Mouse (Mus musculus): ENCODE measurements around the gene Morc2b.
"Not testable (repeated sequence)": the region's sequence is repeated elsewhere in the genome, so short reads cannot be mapped to it uniquely, and the experiment has no call there.

Morc2b gene

GRCm38 (mm10) chr17:33139261-33139820, at the start of gene Morc2b:
Gene Morc2b (minus strand): TSS chr17:33139683.
- peak; percentile 89 for DNase-seq (ENCODE audit: low read depth, low spot score)

- not testable (repeated sequence) for DNase-seq (ENCODE audit: low read depth, low spot score)
Measured at GRCm38 (mm10) chr17:33168147-33168546, 28.7 kb upstream of the Morc2b start, which contains the start of gene Olfr55. Gene Olfr55 (plus strand): TSS chr17:33168447.

GRCm38 (mm10) chr17:33126257-33126656, 13.2 kb downstream of the Morc2b start:
- no peak for DNase-seq (ENCODE audit: low read depth, low spot score)

GRCm38 (mm10) chr17:33124546-33124945, 14.9 kb downstream of the Morc2b start:
- DNase-seq (ENCODE audit: low read depth, low spot score), result no peak

GRCm38 (mm10) chr17:33097396-33097795, 42.1 kb downstream of the Morc2b start:
- DNase-seq (ENCODE audit: low read depth, low spot score), result no peak

GRCm38 (mm10) chr17:33092391-33093193, 46.9 kb downstream of the Morc2b start:
- peak; percentile 93 for DNase-seq (ENCODE audit: low read depth, low spot score)

- no peak for DNase-seq (ENCODE audit: low read depth, low spot score)
Measured at GRCm38 (mm10) chr17:33091630-33092029, 47.9 kb downstream of the Morc2b start.

- peak; percentile 91 for DNase-seq (ENCODE audit: low read depth, low spot score)
Measured at GRCm38 (mm10) chr17:33089220-33089949, 50.1 kb downstream of the Morc2b start, which contains the start of gene Zfp563. Gene Zfp563 (plus strand): TSS chr17:33089310.

- no peak for DNase-seq (ENCODE audit: low read depth, low spot score)
Measured at GRCm38 (mm10) chr17:33067958-33068357, 71.5 kb downstream of the Morc2b start, which contains the start of gene 4921501E09Rik. Gene 4921501E09Rik (minus strand): TSS chr17:33068058.
